Comparison of ENCODE assay signal across 9 mouse cellular contexts in the genomic region with DNA sequence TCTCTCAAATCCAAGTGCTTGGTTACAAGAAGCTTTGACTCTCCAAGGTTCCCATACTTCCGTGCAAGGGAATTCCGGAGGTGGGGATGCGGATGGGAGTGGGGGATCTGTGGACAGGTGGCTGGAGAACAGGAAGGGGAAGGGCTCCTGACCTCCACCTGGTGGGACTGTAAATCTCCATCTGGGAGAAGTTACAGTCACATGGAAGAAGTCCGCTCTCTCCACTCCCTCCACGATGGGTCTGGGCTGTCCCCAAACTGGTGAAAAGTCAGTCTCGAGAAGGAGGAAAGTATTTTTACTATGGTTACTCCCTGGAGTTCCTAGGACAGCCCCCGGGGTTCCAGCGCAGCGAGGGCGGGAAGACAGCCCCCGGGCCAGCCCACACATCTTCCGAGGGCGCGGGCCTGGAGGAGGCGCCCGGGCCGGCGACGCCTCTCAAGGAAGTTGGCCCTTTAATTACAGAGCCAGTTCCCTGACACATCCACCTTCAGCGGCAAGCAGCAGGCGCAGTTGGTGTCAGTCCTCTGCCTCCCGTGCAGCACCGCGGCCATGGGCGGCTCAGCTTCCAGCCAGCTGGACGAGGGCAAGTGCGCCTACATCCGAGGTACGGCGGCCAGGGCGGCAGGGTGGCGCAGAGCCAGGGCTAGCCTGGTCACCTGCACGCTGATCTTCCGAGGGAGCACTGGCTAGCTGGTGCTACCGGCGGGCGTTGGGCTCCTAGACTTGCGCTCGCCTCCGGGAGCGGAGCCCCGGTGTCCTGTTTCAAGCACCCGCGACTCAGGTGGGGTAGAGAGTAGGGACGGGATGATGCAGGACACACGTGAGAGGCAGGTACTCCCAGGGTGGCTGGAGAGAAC. TPM values are rescaled to one million over a fixed set of nuclear protein-coding genes. Genes with fewer than 3 reads are reported as not detected.
DNase-seq lines count a peak whose midpoint lies in the region; ATAC-seq and TF ChIP-seq lines count a peak whose summit lies in the region.
"Had no signal": no experiment of that assay in that cellular context is flagged by ENCODE, and none has a peak within 500 bp of the region (broad histone marks: within the 10 kb centered on the region; RNA-seq: fewer than 3 reads in every experiment).

A gene (plus strand): TSS at position 206 of the 857 bp plus-strand sequence.

- H3K36me3 ChIP-seq in embryonic facial prominence, embryonic 12.5 days, result no peaks in the 10 kb centered on the region
- no peaks in the 10 kb centered on the region for H3K36me3 ChIP-seq in kidney, adult 2 months (ENCODE audit: control insufficient read depth, insufficient read depth, low read length)
- no peaks in the 10 kb centered on the region for H3K36me3 ChIP-seq in neural tube, embryonic 11.5 days (ENCODE audit: control insufficient read depth, insufficient read depth, low read length)
- H3K36me3 ChIP-seq: G1E had no signal

- peaks cover 20% of the 10 kb centered on the region for H3K27me3 ChIP-seq in embryonic facial prominence, embryonic 12.5 days
- no peaks in the 10 kb centered on the region for H3K27me3 ChIP-seq in kidney, adult 2 months (replicated peaks; ENCODE audit: control insufficient read depth, insufficient read depth, low read length)
- peaks cover 15% of the 10 kb centered on the region for H3K27me3 ChIP-seq in neural tube, embryonic 11.5 days (ENCODE audit: control insufficient read depth, insufficient read depth, low read length)

- DNase-seq in layer of hippocampus, adult 2 months (ENCODE audit: low spot score in 2 of 2), result no peak
- DNase-seq in layer of hippocampus, adult 8-10 months (ENCODE audit: low spot score in 2 of 2), result no peak
- peak; percentile 71 to 77 for DNase-seq in heart, adult 9 months (ENCODE audit: low spot score in 2 of 2)
- peak; percentile 50 for DNase-seq in kidney, adult 2 months
- peak; percentile 57 to 59 for DNase-seq in lung, adult 18-20 months
- DNase-seq in neural tube, embryonic 11.5 days (ENCODE audit: low spot score), result peak; percentile 56
- peak; percentile 4 to 26 for DNase-seq in thymus, postnatal 10 days (ENCODE audit: low spot score in 2 of 2)

- WGBS in embryonic facial prominence, embryonic 12.5 days, result 3% methylated on average over 46 of the region's 46 CpGs
- 5% methylated on average over 46 of the region's 46 CpGs for WGBS in kidney, adult 2 months
- 3% methylated on average over 46 of the region's 46 CpGs for WGBS in neural tube, embryonic 11.5 days

- no peak within 1 kb of the TSS; the same call in 1 of the 2 replicates for H3K27ac ChIP-seq in layer of hippocampus, adult 2 months
- H3K27ac ChIP-seq in embryonic facial prominence, embryonic 12.5 days, result no peak within 1 kb of the TSS
- peak within 1 kb of the TSS; percentile 53; the same call in 1 of the 2 replicates for H3K27ac ChIP-seq in kidney, adult 2 months (ENCODE audit: insufficient read depth, low read depth, low read length)
- no peak within 1 kb of the TSS for H3K27ac ChIP-seq in neural tube, embryonic 11.5 days (ENCODE audit: low read depth, low read length)

- TF ChIP-seq CTCF in layer of hippocampus, adult 2 months (conservative IDR thresholded peaks at IDR 0.05), result no peak
- TF ChIP-seq CTCF in kidney, adult 2 months (conservative IDR thresholded peaks at IDR 0.05; ENCODE audit: insufficient read depth, insufficient read length, low read depth, low read length), result no peak

- H3K9ac ChIP-seq in embryonic facial prominence, embryonic 12.5 days, result peak within 1 kb of the TSS; percentile 54
- peak within 1 kb of the TSS; percentile 45 for H3K9ac ChIP-seq in neural tube, embryonic 11.5 days (ENCODE audit: low read length)

- H3K9me3 ChIP-seq in embryonic facial prominence, embryonic 12.5 days, result no peaks in the 10 kb centered on the region
- no peaks in the 10 kb centered on the region for H3K9me3 ChIP-seq in neural tube, embryonic 11.5 days (ENCODE audit: control insufficient read depth, low read length)
- H3K9me3 ChIP-seq: G1E had no signal

- H3K4me3 ChIP-seq in layer of hippocampus, adult 2 months, result peak within 1 kb of the TSS; percentile 55
- H3K4me3 ChIP-seq in embryonic facial prominence, embryonic 12.5 days, result peak within 1 kb of the TSS; percentile 45
- H3K4me3 ChIP-seq in kidney, adult 2 months (ENCODE audit: insufficient read depth, low read depth, low read length), result peak within 1 kb of the TSS; percentile 92
- H3K4me3 ChIP-seq in neural tube, embryonic 11.5 days (ENCODE audit: low read depth, low read length), result peak within 1 kb of the TSS; percentile 38

- TF ChIP-seq POLR2A in kidney, adult 2 months (IDR thresholded peaks at IDR 0.05; ENCODE audit: low read depth, low read length), result peak; percentile 31

- H3K4me2 ChIP-seq in embryonic facial prominence, embryonic 12.5 days (replicated peaks), result peak within 1 kb of the TSS; percentile 81
- H3K4me2 ChIP-seq in neural tube, embryonic 11.5 days (ENCODE audit: low read depth), result peak within 1 kb of the TSS; percentile 60

- peak; percentile 71; the same call in 1 of the 2 replicates for ATAC-seq in embryonic facial prominence, embryonic 12.5 days (ENCODE audit: insufficient number of reproducible peaks, insufficient read depth, low FRiP score, low TSS enrichment)
- ATAC-seq in neural tube, embryonic 11.5 days (ENCODE audit: insufficient read depth, low FRiP score, low TSS enrichment), result peak; percentile 48; the same call in 1 of the 2 replicates

- peaks cover 16% of the 10 kb centered on the region for H3K4me1 ChIP-seq in embryonic facial prominence, embryonic 12.5 days
- H3K4me1 ChIP-seq in kidney, adult 2 months (ENCODE audit: control insufficient read depth, insufficient read depth, low read length), result no peaks in the 10 kb centered on the region; the same call in 1 of the 2 replicates
- 0 out of 2 replicates have a peak, but pooled peaks cover 4% of the 10 kb centered on the region for H3K4me1 ChIP-seq in neural tube, embryonic 11.5 days (ENCODE audit: control insufficient read depth, insufficient read depth, low read length)

RNA-seq across cellular contexts. Expression of the gene that starts here (rescaled TPM):
- 1 to 10 TPM; 1.4 to 1.7 TPM for total RNA-seq in layer of hippocampus, adult 2 months (2021)
- total RNA-seq in layer of hippocampus, adult 8-10 months (2022), result 1 to 10 TPM; 1.8 to 5.3 (median 3.5) TPM
- polyA plus RNA-seq in embryonic facial prominence, embryonic 12.5 days (2016; fragmentation: Nextera tagmentation; extraction: Ambion mirVana), result 5.2 and 5.7 TPM in 2 replicates
- 5.7 and 5.8 TPM in 2 replicates for polyA plus RNA-seq in kidney, adult 2 months (2012; rRNA removed)
- 1.9 and 2.2 TPM in 2 replicates for polyA plus RNA-seq in neural tube, embryonic 11.5 days (2014; fragmentation: Nextera tagmentation; extraction: Ambion mirVana)
- polyA plus RNA-seq: G1E had no signal

Comparison
In these comparisons a context has a peak if more than half of its experiments do, and no peak if none do; other contexts are left out.
1. DNase-seq: peak in heart, adult 9 months (2 of 2), kidney, adult 2 months (single experiment), lung, adult 18-20 months (2 of 2), neural tube, embryonic 11.5 days (single experiment) and thymus, postnatal 10 days (2 of 2); none in layer of hippocampus, adult 2 months (0 of 2) and layer of hippocampus, adult 8-10 months (0 of 2).
2. H3K4me3 ChIP-seq: peak in every context shown above with its lines; median percentile 92 in kidney, adult 2 months; 55 in layer of hippocampus, adult 2 months; 45 in embryonic facial prominence, embryonic 12.5 days; 38 in neural tube, embryonic 11.5 days.